Mouse (Mus musculus) large intestine, adult 2 months (tissue): Measurements from ENCODE around the gene Pde4a. TPM values are rescaled to one million over a fixed set of nuclear protein-coding genes. Genes with fewer than 3 reads are reported as not detected.

Experiments
- DNase-seq: peaks from one replicate; pipeline ENCODE4 v3.0.0-alpha.2; 2012; ENCODE audit warnings: low read depth, low spot score
- whole genome bisulfite sequencing: fragments of 180-500 bp; shearing (Covaris S2); methylation state at CpG from one replicate; pipeline ENCODE4 v1.1.7; 2018; 5-methylcytosine and 5-hydroxymethylcytosine counted together
- polyA plus RNA-seq: library from polyadenylated mRNA; depleted of rRNA; stranded (reverse); fragments of >200 nt; gene quantifications from 2 replicates; pipeline ENCODE4 v1.2.3, GENCODE M21; 2012; rRNA removed

Pde4a gene
- 2.8 and 3.9 TPM in 2 replicates for polyA plus RNA-seq

DNA sequence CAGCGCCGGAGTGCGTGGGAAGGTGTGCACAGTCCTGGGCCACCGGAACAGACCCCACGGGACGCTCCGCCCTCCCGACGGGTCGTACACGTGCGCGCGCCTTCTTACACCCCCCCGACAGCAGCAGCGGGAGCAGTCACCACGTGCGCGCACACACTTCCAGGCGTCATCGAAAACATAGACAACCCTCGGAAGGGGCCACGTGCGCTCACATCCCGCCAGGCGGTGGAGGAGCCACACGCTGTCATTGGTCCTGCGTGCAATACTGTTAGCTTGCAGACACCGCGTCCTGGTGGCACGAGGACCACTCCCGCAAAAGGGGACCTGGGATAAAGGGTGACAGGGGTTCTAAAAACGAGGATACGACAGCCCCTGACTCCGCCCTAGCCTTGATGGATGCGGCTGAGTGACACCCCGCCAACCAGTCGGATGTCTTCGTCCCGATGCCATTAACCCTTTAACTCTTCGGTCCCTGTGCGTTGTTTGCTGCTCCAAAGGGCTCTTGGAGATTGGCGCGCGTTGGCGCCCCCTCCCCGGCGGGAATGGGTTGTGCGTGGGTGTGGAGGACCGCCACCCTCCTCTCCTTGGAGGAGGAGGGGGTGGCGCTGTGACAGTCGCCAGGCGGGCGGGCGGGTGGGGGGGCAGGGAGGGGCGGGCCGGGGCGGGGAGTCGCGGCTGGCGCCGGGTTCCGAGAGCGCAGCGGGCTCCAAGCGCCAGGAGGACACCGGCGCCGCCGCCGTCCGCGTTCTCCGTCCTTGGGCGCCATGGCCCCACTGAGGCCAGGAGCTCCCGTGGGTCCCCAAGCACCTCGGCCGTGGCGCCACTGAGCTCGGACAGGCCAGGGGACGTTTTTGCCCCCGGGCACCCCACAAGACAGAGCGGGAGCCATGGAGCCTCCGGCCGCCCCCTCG lies at the start of gene Pde4a:
Gene Pde4a, plus strand, starts transcription at position 674 of the 911 bp plus-strand sequence.
- DNase-seq, result no peak
- WGBS, result 2% methylated on average over 77 of the region's 86 CpGs

- 76% methylated on average over 6 of the region's 6 CpGs for WGBS
- DNase-seq, result no peak
Measured at GRCm38 (mm10) chr9:21117073-21117472, 48.4 kb upstream of the Pde4a start.

DNA sequence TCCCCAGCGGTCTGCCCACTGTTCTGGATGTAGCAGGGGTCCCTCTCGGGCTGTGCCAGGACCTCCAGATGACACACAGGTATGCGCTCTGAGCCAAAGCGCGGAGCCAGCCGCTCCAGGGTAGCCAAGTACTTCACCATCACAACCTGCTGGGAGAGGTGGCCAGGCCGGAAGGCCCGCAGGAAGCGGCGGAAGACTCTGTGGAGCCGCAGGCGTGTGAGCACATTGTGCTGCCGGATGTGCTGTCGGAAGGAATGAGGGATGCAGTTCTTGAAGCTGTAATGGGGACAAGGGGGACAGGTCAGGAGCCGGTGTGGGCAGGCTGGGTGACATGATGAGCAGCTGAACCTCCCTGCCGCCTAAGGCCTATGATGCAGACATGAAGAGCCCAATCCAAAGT lies 44.0 kb upstream of the Pde4a start:
- 94% methylated on average over 16 of the region's 16 CpGs for WGBS
- no peak for DNase-seq

- 82% methylated on average over 5 of the region's 5 CpGs for WGBS
Measured at GRCm38 (mm10) chr9:21124837-21125236, 40.7 kb upstream of the Pde4a start.

DNA sequence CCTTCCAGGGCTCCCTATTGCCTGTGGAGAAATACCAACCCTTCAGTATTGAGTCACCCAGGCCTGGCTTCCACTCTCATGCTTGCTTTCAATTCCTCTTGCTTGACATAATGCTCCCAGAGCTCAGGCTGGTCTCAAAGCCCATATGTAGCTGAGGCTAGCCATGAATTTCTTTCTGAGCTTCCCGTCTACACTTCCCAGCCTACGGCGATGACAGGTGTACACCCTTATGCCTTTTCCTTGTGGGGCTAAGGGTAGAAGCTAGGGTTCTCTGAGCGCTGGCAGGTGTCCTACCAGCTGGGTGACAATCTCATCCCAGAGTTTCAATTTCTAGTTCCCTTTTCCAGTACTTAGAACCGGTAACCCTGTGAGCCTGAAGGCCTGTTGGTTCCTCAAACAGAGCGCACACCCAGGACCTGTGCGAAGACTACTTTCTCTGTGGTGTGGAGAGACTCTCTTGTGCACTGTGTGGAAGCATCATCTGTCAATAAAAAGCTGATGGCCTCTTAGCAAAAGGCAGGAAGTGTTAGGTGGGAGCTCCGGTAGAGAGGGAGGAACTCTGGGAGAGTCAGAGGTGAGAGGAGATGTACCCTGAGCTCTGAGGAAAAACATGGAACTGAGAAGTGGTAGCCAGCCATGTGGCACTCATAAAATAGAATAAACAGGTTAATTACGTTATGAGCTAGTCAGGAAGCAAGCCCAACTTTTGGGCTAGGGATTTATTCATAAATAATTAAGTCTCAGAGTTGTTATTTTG lies 39.8 kb upstream of the Pde4a start:
- 78% methylated on average over 9 of the region's 9 CpGs for WGBS

More at GRCm38 (mm10) chr9:21124837-21125236, 40.7 kb upstream of the Pde4a start:
- no peak for DNase-seq

DNA sequence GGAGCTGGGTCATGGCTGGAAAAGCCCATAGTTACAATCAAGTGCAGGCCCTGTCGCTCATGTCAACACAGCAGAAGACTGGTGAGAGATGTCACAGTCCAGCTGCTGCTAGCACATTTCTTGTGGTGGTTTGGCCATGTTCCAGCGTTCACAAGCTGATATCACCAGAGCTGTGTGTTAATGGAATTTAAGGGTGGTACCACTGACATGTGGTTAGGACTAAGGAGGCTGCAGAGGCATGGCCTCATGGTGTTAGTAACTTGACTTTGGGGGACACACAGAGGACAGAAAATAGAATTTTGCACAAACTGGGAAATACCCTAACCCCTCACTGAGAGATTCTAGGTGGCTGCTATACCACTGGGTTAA lies 39.3 kb upstream of the Pde4a start:
- WGBS, result 66% methylated on average over 2 of the region's 2 CpGs
- DNase-seq, result no peak

More for the DNA sequence above, 39.8 kb upstream of the Pde4a start:
- DNase-seq, result no peak

DNA sequence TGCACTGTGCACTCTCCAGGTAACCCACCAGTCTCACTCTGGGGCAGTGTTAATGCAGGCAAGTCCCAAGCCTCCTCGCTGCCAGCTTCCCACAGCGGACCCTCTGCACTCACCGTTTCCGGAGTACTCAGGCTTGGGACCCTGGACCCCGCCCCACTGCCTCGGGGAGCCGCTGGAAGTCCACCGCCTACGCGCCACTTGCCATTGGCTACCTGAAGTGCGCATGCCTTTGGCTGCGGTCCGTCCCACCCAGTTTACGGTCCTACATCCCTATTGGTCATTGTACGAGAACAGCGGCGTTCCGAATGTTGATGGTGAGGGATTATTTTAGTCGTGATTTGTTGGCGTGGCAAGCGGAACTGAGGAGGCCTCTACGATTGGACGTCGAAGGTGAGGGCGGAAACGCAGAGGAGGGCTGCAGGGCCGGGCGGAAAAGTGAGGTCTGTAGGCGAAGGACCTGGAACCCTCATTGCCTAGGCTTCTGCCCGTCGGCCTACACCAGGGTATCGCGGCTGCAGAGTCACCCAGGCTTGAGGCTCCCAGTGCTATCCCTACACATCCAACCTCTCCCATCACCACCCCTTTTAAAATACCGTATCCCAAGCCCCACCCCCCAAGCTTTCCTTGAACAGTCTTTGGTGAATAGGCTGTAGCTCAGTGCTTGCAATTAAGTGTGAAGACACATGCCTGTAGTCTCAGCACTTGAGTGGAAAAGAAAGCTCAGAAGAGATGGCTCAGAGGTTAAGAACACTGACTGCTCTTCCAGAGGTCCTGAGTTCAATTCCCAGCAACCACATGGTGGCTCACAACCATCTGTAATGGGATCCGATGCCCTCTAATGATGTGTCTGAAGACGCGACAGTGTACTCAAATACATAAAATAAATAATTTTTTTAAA lies 34.2 kb upstream of the Pde4a start, which contains the start of gene Tyk2:
Gene Tyk2, minus strand, starts transcription at position 185 of the 898 bp plus-strand sequence.
- WGBS, result 5% methylated on average over 37 of the region's 37 CpGs
- peak; percentile 95 for DNase-seq

DNA sequence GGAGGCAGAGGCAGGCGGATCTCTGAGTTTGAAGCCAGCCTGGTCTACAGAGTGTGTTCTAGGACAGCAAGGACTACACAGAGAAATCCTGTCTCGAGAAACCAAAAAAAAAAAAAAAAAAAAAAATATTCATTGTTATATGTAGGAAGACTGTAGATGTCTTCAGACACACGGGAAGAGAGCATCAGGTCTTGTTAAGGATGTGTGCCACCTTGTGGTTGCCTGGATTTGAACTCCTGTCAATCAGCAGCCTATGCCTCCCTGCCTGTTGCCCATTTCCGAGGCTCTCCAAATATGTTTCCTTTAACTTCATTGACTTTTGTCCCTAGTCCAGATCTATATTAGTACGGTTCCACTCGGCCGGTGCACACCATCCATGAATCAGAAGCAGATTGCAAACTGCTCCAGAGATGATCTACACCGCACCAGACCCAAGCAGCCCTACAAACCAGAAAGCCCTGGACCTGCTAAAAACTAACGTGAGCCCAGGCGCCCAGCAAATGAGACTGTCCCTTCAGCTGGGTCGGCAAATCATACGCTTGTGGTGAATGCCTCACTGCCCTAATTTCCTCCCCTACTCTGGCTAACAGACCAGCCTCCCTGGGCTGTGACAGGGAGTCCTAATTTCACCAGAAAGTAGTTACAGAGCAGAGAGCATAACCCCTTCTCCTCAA lies 33.3 kb upstream of the Pde4a start:
- no peak for DNase-seq
- WGBS, result 67% methylated on average over 12 of the region's 12 CpGs

DNA sequence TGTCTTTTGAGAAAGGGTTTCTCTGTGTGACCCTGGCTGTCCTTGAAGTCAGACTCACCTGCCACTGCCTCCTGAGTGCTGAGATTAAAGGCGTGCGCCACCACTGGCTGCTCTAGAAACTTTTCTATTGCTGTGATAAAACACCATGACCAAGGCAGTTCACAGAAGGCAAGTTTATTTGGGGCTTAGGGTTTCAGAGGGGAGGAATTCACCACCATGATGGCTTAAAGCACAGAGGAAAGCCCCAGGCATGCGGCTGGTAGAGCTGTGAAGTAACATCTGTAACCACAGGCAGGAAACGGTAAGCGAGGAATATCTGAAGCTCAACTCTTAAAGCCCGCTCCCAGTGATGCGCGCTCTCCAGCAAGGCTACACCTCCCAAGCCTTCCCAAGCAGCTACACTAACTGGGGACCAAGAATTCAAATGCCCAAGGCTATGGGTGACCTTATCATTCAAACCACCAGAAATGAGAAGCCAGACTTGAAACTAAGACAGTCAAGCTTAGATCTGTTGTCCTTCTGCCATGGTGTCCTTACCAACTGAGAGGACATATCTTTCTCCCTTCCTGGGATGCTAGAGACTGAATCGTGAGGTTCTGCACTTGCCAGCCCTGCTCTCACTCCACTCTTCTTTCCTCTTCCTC lies 32.3 kb upstream of the Pde4a start:
- DNase-seq, result no peak
- WGBS, result 61% methylated on average over 9 of the region's 9 CpGs

DNA sequence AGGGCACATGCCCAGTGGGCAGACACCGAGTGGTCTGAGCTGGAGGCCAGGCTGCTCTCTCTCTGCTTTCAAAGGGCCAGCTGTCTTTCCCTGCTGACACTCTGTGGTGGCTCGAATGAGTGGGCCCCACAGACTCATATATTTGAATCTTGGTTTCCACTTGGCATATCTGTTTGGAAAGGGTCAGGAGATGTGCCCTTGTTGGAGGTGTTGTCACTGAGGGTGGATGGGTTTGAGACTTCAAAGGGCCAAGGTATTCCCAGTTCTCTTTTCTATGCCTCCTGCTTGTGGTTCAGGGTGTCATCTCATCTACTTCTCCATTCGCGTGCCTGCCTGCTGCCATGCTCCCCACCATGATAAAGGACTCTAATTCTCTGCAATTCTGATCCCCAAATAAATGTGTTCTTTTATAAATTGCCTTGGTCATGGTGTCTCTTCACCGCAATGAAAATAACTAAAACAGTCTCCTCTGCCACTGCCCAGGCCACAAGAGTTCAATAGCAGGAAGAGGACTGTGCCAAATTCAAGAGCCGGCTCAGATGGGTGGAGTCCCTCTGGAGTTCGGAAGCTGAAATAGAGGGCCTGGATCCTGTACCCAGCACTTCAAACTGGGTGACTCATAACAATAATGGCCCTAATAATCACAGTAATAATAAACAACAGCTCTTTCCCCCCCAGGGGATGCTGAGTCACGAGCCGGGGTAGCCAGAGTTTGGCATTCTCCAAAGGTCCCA lies 30.8 kb upstream of the Pde4a start:
- no peak for DNase-seq
- 52% methylated on average over 9 of the region's 9 CpGs for WGBS

- no peak for DNase-seq
- WGBS, result 73% methylated on average over 4 of the region's 4 CpGs
Measured at GRCm38 (mm10) chr9:21135329-21135890, 30.1 kb upstream of the Pde4a start.

DNA sequence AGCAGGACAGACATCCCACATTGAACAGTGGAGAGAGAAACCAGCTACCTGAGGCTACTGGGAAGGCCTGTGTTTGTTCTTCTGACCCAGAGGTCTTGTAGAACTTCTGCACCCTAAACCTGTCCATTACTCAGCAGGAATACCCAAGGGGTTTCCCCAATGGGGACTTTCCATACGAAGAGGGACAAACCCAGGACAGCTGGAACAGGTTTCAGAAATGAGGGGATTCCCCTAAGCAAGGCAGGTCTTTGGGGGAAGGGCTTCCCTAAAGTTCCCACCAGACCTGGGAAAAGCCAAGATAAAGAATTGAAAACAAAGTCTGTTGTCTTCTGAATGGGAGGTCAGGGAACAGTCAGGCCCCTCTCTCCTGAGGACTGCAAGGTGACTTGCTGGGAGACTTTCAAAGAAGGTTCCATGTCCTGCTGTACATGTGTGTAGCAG lies 29.6 kb upstream of the Pde4a start:
- DNase-seq, result no peak
- WGBS, result 28% methylated on average over 1 of the region's 1 CpGs

DNA sequence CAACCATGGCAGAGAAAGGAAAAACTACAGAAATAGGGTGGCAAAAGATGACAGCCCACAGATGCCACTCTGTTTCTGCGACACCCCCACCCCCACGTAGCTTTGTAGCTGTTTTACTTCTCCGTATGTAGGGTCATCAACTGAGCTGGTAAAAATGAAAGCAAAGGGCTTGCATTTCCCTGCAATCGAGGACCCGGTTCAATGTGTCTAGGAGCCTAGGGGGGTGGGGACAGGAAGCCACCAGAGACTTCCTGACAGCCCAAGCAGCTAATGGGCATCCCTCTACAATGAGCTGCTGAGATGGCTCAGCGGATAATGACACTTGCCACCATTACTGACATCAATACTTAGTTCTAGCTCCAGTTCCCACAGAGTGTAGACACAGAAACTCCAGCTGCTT lies 29.1 kb upstream of the Pde4a start:
- no peak for DNase-seq
- WGBS, result 66% methylated on average over 6 of the region's 6 CpGs

GRCm38 (mm10) chr9:21137229-21137628 lies 28.3 kb upstream of the Pde4a start:
- DNase-seq, result peak; percentile 60
- 48% methylated on average over 3 of the region's 3 CpGs for WGBS

GRCm38 (mm10) chr9:21138386-21138785 lies 27.1 kb upstream of the Pde4a start:
- DNase-seq, result no peak
- 28% methylated on average over 4 of the region's 4 CpGs for WGBS

GRCm38 (mm10) chr9:21141922-21142321 lies 23.6 kb upstream of the Pde4a start:
- WGBS, result 78% methylated on average over 14 of the region's 14 CpGs
- DNase-seq, result no peak

DNA sequence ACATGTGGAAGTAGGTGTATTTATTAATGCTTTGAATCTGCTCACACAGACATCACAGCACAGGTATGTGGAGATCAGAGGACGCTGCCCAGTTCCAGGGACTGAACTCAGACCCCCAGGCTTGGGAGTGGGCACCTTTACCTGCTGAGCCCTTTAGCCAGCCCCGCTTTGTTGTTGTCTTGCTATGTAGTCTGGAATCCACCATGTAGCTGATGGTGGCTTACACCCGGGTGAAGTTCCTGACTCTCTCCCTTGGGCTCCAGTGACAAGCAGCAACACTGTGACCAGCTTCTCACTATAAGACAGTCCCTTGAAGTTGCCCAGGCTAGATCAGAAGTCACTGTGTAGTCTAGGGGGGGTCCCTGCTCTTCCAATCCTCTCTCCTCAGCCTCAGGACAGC lies 21.2 kb upstream of the Pde4a start:
- no peak for DNase-seq
- 96% methylated on average over 3 of the region's 3 CpGs for WGBS

DNA sequence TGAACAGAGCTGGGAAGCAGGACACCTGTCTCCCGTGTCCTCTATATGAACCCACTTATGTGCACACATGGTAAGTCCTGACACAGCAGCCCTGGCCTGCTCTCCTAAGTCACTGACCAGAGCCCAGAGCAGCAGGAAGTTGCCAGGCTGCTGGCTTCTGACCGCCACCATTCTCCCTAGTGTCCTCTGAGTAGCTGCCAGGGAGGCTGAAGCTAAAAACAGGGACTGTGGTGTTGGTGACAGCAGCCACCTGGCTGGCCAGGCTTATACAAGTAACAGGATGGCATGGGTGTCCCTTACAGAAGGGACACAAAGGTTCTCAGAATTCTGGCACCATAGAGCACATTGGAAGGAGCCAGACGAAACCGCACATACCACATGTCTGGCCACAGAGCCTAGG lies 20.1 kb upstream of the Pde4a start:
- DNase-seq, result no peak
- 88% methylated on average over 4 of the region's 4 CpGs for WGBS
